Mouse (Mus musculus): ENCODE measurements around the gene Grid1. TPM values are rescaled to one million over a fixed set of nuclear protein-coding genes. Genes with fewer than 3 reads are reported as not detected.

The Grid1 gene
- total and polyA plus RNA-seq, 3 experiments, result 0.04 TPM; not detected in 2

DNA sequence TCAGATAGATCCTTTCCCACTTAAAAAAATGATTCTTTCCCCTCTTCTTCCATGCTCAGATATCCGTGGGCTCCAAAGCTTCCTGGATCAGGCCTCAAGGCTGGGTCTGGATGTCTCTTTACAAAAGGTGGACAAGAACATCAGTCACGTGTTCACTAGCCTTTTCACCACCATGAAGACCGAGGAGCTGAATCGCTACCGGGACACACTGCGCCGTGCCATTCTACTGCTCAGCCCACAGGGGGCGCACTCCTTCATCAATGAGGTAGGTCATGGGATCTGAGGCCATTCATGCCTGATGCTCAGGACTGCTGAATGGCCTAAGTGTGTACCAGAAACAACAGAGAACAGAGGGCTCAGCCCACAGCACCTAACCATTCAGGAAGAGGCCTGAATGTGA, 206.8 kb downstream of the Grid1 start:
- TF ChIP-seq CTCF (IDR thresholded peaks at IDR 0.05) (no peak), EP300 (IDR thresholded peaks at IDR 0.05; ENCODE audit: insufficient read depth, low read depth, low read length) (no peak), POLR2A (IDR thresholded peaks at IDR 0.05; ENCODE audit: insufficient read depth, low read depth, low read length) (no peak)
- Histone ChIP-seq H3K36me3 (ENCODE audit: control insufficient read depth, insufficient read depth, low read length) (no peaks in the 10 kb centered on the region), H3K79me2 (replicated peaks; ENCODE audit: control insufficient read depth, insufficient read depth, low read length) (no peaks in the 10 kb centered on the region), H3K27ac (no peak overlapping the region), H3K27me3 (ENCODE audit: control insufficient read depth, insufficient read depth, low read length) (no peaks in the 10 kb centered on the region), H3K4me1 (ENCODE audit: control insufficient read depth, insufficient read depth, low read length) (no peaks in the 10 kb centered on the region), H3K4me3 (no peak overlapping the region), H3K9ac (ENCODE audit: low read depth, low read length) (no peak overlapping the region)
- intact Hi-C loops (cut with DNase I), result no loop called here
- no peak for DNase-seq
- 85% methylated on average over 8 of the region's 8 CpGs for WGBS

DNA sequence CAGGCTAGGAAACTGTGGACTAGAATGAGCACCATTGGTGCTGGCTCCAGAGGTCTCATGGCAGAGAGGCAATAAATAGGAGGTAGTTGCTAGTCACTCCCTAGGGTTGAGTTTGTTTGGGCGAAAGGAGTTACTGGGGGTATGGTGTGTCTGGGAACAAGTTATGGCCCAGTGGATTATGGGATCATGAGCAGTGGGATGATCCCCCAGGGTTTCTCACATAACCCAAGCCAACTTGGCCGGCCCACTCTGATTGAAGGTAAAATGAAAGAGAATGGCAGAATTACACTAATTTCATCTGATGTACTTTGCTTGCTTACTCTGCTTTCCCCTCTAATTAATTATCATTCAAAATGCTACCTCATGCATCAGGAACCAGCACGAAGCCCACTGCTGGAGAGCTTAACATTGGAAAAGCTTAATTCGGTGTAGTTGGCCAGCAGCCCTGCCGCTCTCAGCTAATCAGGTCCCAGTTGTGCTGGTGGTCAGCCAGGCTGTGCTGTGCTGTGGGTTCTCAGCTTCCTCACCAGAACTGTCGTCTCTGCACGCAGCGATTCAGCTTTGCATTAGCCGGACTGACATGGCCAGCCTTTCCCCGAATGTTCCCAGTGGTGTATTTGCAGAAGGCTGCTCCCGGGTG, 207.7 kb downstream of the Grid1 start:
- Histone ChIP-seq H3K27ac (no peak overlapping the region), H3K4me1 (ENCODE audit: control insufficient read depth, insufficient read depth, low read length) (no peaks in the 10 kb centered on the region), H3K79me2 (replicated peaks; ENCODE audit: control insufficient read depth, insufficient read depth, low read length) (no peaks in the 10 kb centered on the region), H3K27me3 (ENCODE audit: control insufficient read depth, insufficient read depth, low read length) (no peaks in the 10 kb centered on the region), H3K9ac (ENCODE audit: low read depth, low read length) (no peak overlapping the region), H3K4me3 (no peak overlapping the region), H3K36me3 (ENCODE audit: control insufficient read depth, insufficient read depth, low read length) (no peaks in the 10 kb centered on the region)
- DNase-seq, result no peak
- 56% methylated on average over 11 of the region's 11 CpGs for WGBS
- TF ChIP-seq EP300 (IDR thresholded peaks at IDR 0.05; ENCODE audit: insufficient read depth, low read depth, low read length) (no peak), POLR2A (IDR thresholded peaks at IDR 0.05; ENCODE audit: insufficient read depth, low read depth, low read length) (no peak), CTCF (IDR thresholded peaks at IDR 0.05) (no peak)
- intact Hi-C loops (cut with DNase I), result no loop called here

DNA sequence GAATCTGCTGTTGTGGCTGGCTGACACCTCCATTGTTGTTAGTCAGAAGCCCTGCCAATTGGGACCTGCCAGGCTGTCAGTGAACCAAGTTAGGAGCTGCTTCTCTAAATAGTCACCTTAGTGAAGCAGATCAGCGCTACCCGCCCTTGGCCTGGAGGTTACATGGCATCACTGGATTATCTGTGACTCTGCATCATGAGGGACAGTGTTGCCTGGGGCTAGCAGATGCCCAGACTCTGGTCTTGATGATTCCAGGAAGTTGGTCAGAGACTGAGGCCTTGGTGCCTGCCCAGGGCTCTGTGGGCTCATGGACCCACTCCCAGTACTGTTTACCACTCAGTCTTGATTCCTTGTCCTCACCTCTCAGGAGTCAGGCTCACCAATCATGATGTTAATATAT, 209.7 kb downstream of the Grid1 start:
- Histone ChIP-seq H3K4me3 (no peak overlapping the region), H3K36me3 (ENCODE audit: control insufficient read depth, insufficient read depth, low read length) (no peaks in the 10 kb centered on the region), H3K9ac (ENCODE audit: low read depth, low read length) (no peak overlapping the region), H3K27ac (no peak overlapping the region), H3K27me3 (ENCODE audit: control insufficient read depth, insufficient read depth, low read length) (no peaks in the 10 kb centered on the region), H3K4me1 (ENCODE audit: control insufficient read depth, insufficient read depth, low read length) (no peaks in the 10 kb centered on the region), H3K79me2 (replicated peaks; ENCODE audit: control insufficient read depth, insufficient read depth, low read length) (no peaks in the 10 kb centered on the region)
- WGBS, result 98% methylated on average over 2 of the region's 2 CpGs
- no peak for TF ChIP-seq CTCF (IDR thresholded peaks at IDR 0.05)
- no peak for TF ChIP-seq POLR2A (IDR thresholded peaks at IDR 0.05; ENCODE audit: insufficient read depth, low read depth, low read length)
- TF ChIP-seq EP300 (IDR thresholded peaks at IDR 0.05; ENCODE audit: insufficient read depth, low read depth, low read length), result no peak
- intact Hi-C loops (cut with DNase I), result no loop called here
- DNase-seq, result no peak

DNA sequence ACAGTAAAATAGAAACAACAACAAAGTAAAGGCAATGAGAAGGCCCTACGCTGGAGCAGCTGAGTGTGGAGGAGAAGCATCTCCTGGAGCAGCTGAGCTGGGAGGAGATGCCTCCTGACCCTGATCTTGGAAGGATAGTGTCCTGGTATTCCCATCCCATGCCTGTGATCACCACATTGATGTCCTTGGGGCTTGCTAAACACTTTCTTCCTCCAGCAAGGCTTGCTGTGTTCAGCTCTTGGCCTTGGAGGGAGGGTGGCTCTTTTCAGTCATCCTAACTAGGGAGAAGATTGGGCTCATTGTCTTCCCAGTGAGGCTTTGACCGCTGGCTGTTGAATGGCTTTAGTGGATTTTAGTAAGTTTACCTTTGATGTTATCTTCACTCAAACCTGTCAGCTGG, 210.4 kb downstream of the Grid1 start:
- no peak overlapping the region for H3K9ac ChIP-seq (ENCODE audit: low read depth, low read length)
- WGBS, result 75% methylated on average over 2 of the region's 2 CpGs

DNA sequence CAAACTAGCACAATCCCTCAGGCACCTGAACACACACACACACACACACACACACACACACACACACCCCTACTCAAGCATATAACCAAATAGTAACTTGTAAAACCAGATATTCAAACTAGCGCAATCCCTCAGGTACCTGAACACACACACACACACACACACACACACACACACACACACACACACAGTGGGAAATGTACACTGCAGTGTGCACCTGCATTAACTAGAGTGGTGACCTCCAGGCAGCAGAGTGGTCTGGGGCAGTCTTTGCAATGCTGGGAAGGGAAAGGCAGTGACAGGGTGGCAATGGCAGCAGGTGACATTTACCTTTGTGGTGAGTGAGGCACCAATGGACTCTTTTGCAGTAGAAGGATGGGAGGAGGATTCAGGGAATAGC, 212.4 kb downstream of the Grid1 start:
- Histone ChIP-seq H3K9ac (ENCODE audit: low read depth, low read length) (no peak overlapping the region), H3K36me3 (ENCODE audit: control insufficient read depth, insufficient read depth, low read length) (no peaks in the 10 kb centered on the region), H3K79me2 (replicated peaks; ENCODE audit: control insufficient read depth, insufficient read depth, low read length) (no peaks in the 10 kb centered on the region), H3K4me3 (no peak overlapping the region), H3K27ac (no peak overlapping the region), H3K27me3 (ENCODE audit: control insufficient read depth, insufficient read depth, low read length) (no peaks in the 10 kb centered on the region), H3K4me1 (ENCODE audit: control insufficient read depth, insufficient read depth, low read length) (no peaks in the 10 kb centered on the region)
- no peak for TF ChIP-seq EP300 (IDR thresholded peaks at IDR 0.05; ENCODE audit: insufficient read depth, low read depth, low read length)
- TF ChIP-seq POLR2A (IDR thresholded peaks at IDR 0.05; ENCODE audit: insufficient read depth, low read depth, low read length), result no peak
- TF ChIP-seq CTCF (IDR thresholded peaks at IDR 0.05), result no peak
- WGBS, result 93% methylated on average over 1 of the region's 1 CpGs
- intact Hi-C loops (cut with DNase I), result no loop called here
- no peak for DNase-seq

More for the DNA sequence above, 210.4 kb downstream of the Grid1 start:
- no peak for DNase-seq
- intact Hi-C loops (cut with DNase I), result no loop called here
- H3K79me2 ChIP-seq (replicated peaks; ENCODE audit: control insufficient read depth, insufficient read depth, low read length), result no peaks in the 10 kb centered on the region
- H3K27me3 ChIP-seq (ENCODE audit: control insufficient read depth, insufficient read depth, low read length), result no peaks in the 10 kb centered on the region
- TF ChIP-seq POLR2A (IDR thresholded peaks at IDR 0.05; ENCODE audit: insufficient read depth, low read depth, low read length), result no peak
- no peak for TF ChIP-seq EP300 (IDR thresholded peaks at IDR 0.05; ENCODE audit: insufficient read depth, low read depth, low read length)
- TF ChIP-seq CTCF (IDR thresholded peaks at IDR 0.05), result no peak
- H3K4me3 ChIP-seq, result no peak overlapping the region
- H3K36me3 ChIP-seq (ENCODE audit: control insufficient read depth, insufficient read depth, low read length), result no peaks in the 10 kb centered on the region
- no peaks in the 10 kb centered on the region for H3K4me1 ChIP-seq (ENCODE audit: control insufficient read depth, insufficient read depth, low read length)
- no peak overlapping the region for H3K27ac ChIP-seq

DNA sequence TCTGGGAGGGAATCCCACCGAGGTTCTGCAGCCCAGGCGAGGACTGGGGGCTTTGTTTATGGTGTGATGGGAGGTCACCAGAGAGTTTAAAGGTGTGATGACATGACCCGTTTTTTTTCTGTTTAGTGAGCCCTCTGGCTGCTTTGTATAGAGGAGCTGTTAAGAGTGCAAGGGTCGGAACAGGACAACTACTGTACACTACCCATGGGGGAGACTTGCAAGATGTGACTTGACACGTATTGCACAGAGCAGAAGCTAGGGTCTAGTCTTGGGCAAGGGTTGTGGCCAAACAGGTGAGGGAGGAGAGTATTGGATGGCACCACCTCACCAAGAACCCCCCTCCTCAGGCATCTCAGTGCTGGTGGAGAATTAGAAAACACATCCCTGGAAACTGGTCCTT, 224.4 kb downstream of the Grid1 start:
- H3K27me3 ChIP-seq (ENCODE audit: control insufficient read depth, insufficient read depth, low read length), result no peaks in the 10 kb centered on the region
- intact Hi-C loops (cut with DNase I), result no loop called here
- H3K4me1 ChIP-seq (ENCODE audit: control insufficient read depth, insufficient read depth, low read length), result no peaks in the 10 kb centered on the region
- 65% methylated on average over 5 of the region's 5 CpGs for WGBS
- DNase-seq, result no peak
- H3K27ac ChIP-seq, result no peak overlapping the region
- no peaks in the 10 kb centered on the region for H3K79me2 ChIP-seq (replicated peaks; ENCODE audit: control insufficient read depth, insufficient read depth, low read length)
- H3K4me3 ChIP-seq, result no peak overlapping the region
- H3K9ac ChIP-seq (ENCODE audit: low read depth, low read length), result no peak overlapping the region
- TF ChIP-seq CTCF (IDR thresholded peaks at IDR 0.05) (no peak), POLR2A (IDR thresholded peaks at IDR 0.05; ENCODE audit: insufficient read depth, low read depth, low read length) (no peak), EP300 (IDR thresholded peaks at IDR 0.05; ENCODE audit: insufficient read depth, low read depth, low read length) (no peak)
- H3K36me3 ChIP-seq (ENCODE audit: control insufficient read depth, insufficient read depth, low read length), result no peaks in the 10 kb centered on the region
